Mouse (Mus musculus) telencephalon, adult 2 months (tissue): ENCODE data around the gene Gba2.

Experiments
- DNase-seq: peaks from one replicate; pipeline ENCODE4 v3.0.0-alpha.2; 2011; ENCODE audit warnings: low read depth, low spot score

Gba2 gene

GRCm38 (mm10) chr4:43581381-43581780 lies 2.7 kb upstream of the Gba2 start:
- DNase-seq = no peak

GRCm38 (mm10) chr4:43580721-43581120 lies 2.0 kb upstream of the Gba2 start:
- DNase-seq = no peak

- DNase-seq = no peak
These were observed 1.1 kb upstream of the Gba2 start for GRCm38 (mm10) chr4:43579731-43580130.

GRCm38 (mm10) chr4:43579256-43579655 lies 583 bp upstream of the Gba2 start:
- DNase-seq = no peak

- DNase-seq = peak; percentile 65
These were observed 1.3 kb downstream of the Gba2 start for GRCm38 (mm10) chr4:43577237-43577881.

DNA sequence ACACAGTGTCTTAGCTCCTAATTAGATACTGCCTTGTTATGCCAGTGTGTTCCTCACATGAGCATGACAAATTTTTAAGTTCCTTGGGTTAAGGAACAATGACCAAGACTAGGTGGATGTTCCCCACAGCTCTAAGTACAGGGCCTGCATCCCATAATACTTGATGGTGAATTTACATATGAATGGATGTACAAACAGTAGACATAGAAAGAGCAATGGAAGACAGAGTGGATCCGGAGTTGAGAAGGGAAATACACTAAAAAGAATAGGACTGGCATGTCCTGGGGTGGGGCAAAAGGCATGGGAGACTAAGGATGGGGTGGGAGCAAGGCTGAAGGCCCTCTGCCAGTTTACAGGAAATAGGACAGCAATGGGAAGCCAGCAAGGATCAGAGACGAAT lies 3.3 kb downstream of the Gba2 start:
- no peak for DNase-seq

- DNase-seq = no peak
These were observed 5.1 kb downstream of the Gba2 start for GRCm38 (mm10) chr4:43573561-43573960.

- DNase-seq = no peak
These were observed 7.2 kb downstream of the Gba2 start for GRCm38 (mm10) chr4:43571395-43572045.

DNA sequence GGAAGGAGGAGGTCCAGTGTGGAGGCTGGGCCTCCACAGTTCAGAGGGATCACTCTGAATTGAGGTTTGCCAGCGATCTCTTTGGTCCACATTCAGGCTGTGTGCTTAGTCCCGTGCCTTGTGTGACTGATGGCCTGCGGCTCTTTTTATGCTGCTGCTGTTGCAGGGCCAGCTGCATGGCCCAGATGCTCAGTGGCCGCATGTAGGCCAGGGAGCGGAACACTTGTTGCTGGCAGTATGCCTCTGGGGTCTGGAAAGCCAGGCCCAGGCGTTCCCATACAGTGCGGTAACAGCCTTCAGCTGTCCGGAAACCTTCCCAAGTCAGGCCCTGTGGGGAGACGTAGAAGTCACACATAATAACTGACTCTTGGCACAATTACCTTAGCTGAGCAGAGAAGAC lies 11.5 kb downstream of the Gba2 start:
- DNase-seq = no peak

GRCm38 (mm10) chr4:43564231-43564630 lies 14.4 kb downstream of the Gba2 start:
- DNase-seq = no peak

- no peak for DNase-seq
These were observed 15.1 kb downstream of the Gba2 start for GRCm38 (mm10) chr4:43563601-43563875.

DNA sequence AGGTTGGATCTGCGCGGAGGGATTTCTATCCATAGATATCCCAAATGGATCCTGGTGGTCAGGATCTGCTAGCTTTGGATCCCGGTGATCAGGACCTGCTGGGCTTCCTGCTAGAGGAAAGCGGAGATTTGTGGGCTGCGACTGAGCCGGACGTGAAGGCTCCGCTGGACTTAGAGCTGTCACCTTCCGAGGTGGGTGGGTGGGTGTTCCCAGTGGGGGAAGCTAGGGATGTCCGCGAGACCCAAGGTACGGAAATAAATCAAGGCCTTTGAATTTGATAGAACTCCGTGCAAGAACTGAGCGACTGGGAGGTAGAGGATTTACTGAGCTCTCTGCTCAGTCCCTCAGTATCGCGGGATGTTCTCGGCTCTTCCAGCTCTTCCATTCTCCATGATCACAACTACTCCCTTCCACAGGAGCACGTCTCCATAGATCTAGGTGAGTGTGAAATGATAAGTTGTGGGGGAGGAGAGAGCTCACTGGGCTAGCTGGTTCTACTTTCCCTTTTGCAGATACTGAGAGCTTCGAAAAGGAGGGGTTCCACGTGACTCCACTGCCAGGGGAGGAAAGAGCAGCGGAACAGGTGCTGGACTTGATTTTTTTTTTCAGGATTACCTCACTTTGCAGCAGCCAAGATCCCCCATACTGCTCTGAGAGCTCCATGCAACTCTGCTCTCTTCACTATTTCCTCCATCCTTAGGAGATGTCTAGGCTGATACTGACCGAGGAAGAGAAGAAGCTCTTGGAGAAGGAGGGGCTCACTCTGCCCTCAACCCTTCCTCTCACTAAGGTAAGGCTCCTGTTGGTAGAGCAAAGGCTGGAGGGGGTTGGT lies 15.7 kb downstream of the Gba2 start:
- no peak for DNase-seq

DNA sequence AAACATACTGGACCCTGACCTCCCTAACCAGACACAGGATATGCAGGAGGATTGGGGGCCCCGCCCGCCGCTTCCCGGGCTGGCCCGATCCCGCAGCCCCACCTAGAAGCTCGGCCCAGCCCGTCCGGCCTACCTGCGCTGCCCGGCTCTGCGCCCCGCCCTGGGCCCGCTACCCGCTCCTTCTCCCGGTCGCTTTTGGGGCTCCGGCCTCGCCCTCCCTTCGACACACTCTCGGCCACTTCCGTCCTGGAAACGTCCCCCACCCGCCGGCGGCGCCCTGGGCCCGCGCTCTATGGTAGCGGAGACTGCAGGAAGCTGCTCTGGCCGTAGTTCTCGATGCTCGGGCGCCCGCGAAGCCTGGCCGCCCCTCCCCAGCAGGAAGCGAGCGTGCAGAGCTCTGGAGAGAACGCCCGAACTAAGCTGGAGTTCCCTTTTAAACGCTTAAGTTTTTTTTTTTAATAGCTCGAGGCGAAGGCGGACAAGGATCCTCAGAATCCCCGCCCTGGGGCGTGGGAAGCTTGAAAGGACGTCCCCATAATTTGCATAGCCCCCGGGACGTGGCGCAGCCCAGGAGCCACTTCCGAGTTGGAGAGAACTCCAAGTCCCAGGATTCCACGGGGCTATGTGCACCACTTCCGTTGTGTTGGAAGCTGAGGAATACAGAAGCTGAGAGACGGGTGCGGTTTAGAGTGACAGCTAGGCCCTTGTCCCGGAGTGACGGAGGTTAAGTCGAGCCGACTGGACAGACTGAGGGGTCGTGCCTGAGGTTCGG lies 16.5 kb downstream of the Gba2 start, which contains the start of the genes Creb3 and Tln1:
Creb3 (plus strand) TSS at position 336 of the 772 bp plus-strand sequence.
Tln1 (minus strand) TSS at position 695 of the 772 bp plus-strand sequence.
- DNase-seq = peak; percentile 98

- DNase-seq = no peak
These were observed 17.2 kb downstream of the Gba2 start for GRCm38 (mm10) chr4:43561436-43561996.

DNA sequence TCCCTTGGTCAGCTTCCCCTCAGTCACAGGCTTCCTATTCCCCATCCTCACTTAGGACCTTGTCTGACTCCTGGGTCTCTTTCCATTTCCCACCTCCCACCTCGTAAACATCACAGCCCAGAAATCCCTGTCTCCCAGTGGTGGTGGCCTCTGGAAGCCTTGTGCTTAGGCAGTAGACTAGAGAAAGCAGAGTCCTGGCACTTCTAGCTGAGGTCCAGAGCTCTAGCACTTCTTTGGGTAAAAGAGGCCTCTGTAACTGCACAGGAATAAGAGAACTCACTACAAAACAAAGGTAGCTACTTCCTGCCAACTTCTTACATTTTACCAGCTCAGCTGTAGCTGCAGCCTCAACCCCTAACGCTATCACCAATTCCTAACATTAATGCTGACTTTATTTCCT lies 17.7 kb downstream of the Gba2 start:
- DNase-seq = no peak

DNA sequence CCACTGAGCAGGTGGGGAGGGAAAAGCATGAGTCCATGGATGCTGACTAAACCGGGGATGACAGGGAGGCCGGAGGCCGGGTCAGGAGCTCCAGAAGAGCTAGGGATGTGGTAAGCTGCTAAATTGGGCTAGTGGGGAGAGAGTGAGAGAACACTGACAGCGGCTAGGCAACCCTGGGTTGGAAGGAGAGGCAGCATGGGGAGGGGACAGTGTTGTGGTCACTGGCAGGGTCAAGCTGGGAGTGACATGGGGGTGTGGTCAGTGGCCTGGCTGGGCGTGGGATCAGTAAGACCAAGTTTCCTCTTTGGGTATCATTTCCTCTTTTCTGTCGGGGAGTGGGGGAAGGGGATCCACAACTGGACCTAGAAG lies 18.4 kb downstream of the Gba2 start:
- DNase-seq = no peak

DNA sequence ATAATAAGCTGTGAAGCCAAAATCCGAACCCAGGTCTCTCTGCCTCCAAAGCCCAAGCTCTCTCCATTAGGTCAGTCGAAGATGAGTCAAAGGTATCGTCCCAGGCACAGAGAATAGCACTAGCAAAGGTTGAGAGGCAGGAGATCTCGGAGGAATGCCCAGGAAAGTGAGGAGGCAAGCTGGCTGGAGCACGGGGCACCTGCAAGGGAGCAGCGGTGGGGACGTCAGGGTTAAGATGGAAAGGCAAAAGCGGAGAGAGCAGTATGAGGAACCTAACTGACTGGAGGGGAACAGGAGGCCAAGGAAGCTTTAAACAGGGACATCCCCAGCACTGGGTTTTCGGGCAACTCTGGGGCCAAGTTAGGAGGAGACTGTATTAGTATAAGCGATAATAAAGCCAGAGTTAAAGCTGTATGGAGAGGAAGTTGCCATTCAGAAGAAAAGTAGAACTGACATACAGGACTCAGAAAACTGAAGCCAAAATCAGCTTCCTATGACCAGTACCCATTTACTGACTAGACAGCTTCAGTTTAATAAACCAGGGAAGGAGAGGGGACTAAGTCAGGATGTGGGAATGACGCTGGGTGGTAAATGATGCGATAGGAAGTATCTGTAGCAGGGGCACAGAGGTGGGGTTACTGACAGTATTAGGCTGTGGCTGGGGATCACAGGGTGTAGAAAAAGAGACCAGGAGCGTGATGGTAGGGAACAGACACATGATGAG lies 19.0 kb downstream of the Gba2 start:
- no peak for DNase-seq

DNA sequence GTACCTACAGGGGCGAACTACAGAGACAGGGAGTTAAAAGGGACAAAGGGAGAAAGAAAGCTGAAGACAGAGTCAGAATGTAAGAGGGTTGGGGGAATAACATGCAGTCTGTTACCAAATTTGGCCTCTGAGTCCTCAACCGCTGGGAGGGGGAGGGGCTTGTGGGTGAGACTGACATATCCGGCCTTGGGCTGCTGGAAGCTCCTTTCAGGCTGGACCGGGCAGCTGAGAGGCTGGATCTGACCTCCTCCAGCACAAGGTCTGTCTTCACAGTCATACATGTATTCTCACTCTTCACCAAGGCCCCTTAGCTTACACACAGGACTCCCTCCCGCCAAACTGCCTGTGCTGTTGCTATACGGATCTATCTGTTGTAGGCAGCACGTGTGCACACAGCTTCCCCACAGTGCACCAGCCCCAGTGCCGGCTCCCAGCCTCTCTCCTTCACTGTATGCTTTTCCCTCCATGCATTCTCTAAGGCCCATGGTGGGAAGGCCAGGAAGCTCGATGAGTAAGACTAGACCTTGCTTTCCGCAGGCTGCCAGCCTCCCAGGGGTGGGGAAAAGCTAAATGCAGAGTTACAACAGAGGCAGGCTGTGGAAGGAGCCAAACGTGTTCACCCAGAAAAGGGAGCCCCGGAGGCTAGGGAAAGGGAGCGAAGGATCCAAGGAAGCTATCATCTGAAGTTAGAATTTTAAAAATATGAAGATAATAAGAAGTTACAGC lies 19.9 kb downstream of the Gba2 start:
- DNase-seq = no peak

DNA sequence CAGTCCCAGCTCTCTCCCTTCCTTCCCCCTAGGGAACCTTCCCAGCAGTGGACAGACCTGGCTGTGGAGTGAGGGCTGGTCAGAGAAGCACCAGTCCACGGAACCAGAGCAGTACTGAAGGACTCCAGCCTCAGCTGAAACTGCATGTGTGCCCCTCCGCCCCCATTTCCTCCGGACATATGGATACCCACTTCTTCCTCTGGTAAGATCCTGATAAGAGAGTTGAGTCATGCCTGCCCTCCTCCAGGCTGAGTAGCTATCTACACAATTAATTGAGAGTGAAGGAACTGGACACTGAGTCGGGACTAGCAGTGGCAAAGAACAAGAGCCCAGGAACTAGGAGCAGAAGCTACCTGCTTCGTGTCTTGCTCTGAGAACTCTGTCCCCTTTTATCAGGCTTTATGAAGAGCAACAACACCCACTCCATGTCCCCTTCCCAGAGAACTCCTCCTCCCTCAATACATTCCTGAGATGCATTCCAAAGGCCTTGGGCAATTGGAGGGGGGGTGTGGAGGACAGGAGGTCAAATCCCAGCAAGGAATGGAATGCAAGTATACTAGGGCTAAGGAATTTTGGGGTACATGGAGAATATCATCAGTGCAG lies 20.5 kb downstream of the Gba2 start:
- no peak for DNase-seq

- no peak for DNase-seq
These were observed 22.7 kb downstream of the Gba2 start for GRCm38 (mm10) chr4:43555926-43556325.
